Mouse (Mus musculus) bone marrow, adult 2 months (tissue): ENCODE data around the gene Smarce1. TPM values are rescaled to one million over a fixed set of nuclear protein-coding genes. Genes with fewer than 3 reads are reported as not detected.

Experiments
- H3K27ac ChIP-seq: fragments of 200-500 bp; 2 replicates; pipeline ENCODE4 v1.5.1; 2012; ENCODE audit warnings: low read depth, mild to moderate bottlenecking, control low read depth, inconsistent platforms, low read length; ENCODE audit not compliant: control insufficient read depth, poor library complexity, insufficient read depth
- H3K4me1 ChIP-seq: fragments of 200-500 bp; 2 replicates; pipeline ENCODE4 v1.6.1; 2011; ENCODE audit warnings: low read length; ENCODE audit not compliant: control insufficient read depth, insufficient read depth
- H3K4me3 ChIP-seq: fragments of 200-500 bp; replicated peaks from 2 replicates; pipeline ENCODE3; 2011; ENCODE audit warnings: mild to moderate bottlenecking, low read depth, low read length, control low read depth; ENCODE audit not compliant: control insufficient read depth
- CTCF ChIP-seq: fragments of 200-500 bp; IDR thresholded peaks from 2 replicates; pipeline ENCODE4 v1.5.1; 2011; ENCODE audit warnings: low read length, control low read depth; ENCODE audit not compliant: control insufficient read depth, insufficient read depth
- POLR2A ChIP-seq: fragments of 200-500 bp; IDR thresholded peaks from 2 replicates; pipeline ENCODE4 v1.6.1; 2011; ENCODE audit warnings: low read depth, mild to moderate bottlenecking, control low read depth, low read length, borderline replicate concordance; ENCODE audit not compliant: control insufficient read depth
- WGBS: fragments of 180-500 bp; shearing (Covaris S2); methylation state at CpG from one replicate; pipeline ENCODE4 v1.1.7; 2018; 5-methylcytosine and 5-hydroxymethylcytosine counted together
- polyA plus RNA-seq: library from polyadenylated mRNA; stranded (reverse); fragments of >200 nt; gene quantifications from 2 replicates; pipeline ENCODE4 v1.2.4, GENCODE M21; 2011; ENCODE audit warnings: low replicate concordance; ENCODE audit not compliant: missing spikeins, insufficient read depth, insufficient read length

The Smarce1 gene
- polyA plus RNA-seq, 1 experiment = 201 TPM

DNA sequence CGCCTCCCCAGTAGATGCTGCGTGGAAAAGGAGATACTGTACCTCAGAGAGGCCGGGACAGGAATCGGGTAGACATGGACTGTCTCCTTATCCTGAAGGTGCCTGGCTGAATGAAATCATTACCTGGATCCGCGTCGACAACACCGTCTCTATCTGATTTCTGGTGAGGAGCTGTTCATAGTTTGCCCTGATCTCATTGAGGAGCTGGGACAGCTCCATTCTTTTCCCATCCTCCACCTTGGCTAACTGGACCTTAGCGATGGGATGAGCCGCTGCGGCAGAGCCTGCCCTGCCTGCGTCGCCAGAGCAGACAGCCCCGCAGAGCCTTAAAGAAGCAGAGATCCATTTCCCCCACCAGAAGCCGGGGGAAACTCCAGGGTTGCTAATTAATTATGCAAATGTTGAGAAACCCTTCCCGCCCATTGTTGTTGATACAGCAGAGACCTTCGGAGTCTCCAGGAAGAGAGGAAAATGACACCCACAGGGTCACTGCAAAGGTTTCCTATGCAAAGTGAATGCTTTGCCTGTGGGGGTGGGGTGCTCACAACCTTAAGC lies 13.1 kb upstream of the Smarce1 start, which contains the start of gene Krt222:
Gene Krt222 (minus strand): TSS at position 266 of the 555 bp plus-strand sequence.
- 16% methylated on average over 17 of the region's 17 CpGs for WGBS
- TF ChIP-seq CTCF (no peak), POLR2A (no peak)
- H3K27ac ChIP-seq = no peak within 1 kb of the TSS
- H3K4me3 ChIP-seq = no peak within 1 kb of the TSS
- H3K4me1 ChIP-seq = no peaks in the 10 kb centered on the region

DNA sequence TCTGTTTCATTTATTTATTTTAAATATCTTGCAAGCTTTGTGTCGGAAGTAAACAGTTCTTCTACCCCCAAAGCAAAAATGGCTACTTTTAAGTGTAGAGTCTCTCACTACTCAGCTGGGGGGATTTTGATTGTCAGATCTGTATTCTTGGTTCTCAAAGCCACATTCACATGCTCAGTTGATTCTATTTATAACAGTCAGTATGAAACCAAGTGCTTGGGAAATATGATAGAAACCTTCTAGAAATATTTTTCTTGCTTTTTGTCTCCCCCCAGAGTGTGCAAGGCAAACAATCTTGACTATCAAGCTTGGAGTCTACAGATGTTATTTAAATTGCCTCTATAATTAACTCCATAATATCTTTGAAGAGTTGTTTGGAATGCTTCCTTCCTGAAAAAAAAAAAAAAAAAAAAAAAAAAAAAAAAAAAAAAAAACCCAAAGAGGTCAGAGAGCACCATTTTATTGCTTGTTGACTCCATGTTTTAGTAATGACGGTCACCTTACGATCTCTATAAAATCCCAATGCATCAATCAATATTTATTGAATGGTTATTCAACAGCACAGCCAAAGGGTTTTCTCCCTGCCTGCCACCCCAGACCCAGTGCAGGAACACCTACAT lies 12.5 kb upstream of the Smarce1 start:
- Histone ChIP-seq H3K27ac (no peak overlapping the region), H3K4me3 (no peak overlapping the region), H3K4me1 (no peaks in the 10 kb centered on the region)
- TF ChIP-seq POLR2A (no peak), CTCF (no peak)
- WGBS = 73% methylated on average over 3 of the region's 3 CpGs

DNA sequence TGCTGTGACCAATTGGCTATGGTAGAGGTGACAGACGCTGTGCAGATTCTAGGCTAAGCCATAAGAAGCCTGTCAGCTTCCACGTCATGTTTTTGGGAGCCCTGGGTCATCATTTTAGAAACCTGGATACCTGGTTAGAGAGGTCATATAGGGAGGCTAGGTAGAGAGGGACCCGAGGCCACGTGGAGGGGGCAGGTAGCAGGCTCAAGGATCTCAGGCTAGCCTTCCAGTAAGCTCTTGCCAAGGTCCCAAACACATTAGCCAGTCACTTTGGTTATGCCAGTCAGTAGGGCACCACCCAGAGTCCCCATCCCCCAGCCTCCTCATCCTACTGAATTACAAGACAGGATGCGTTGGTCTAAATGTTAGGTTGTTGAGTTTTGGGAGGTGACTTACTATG lies 11.2 kb upstream of the Smarce1 start:
- TF ChIP-seq POLR2A (no peak), CTCF (no peak)
- no peak overlapping the region for H3K27ac ChIP-seq

DNA sequence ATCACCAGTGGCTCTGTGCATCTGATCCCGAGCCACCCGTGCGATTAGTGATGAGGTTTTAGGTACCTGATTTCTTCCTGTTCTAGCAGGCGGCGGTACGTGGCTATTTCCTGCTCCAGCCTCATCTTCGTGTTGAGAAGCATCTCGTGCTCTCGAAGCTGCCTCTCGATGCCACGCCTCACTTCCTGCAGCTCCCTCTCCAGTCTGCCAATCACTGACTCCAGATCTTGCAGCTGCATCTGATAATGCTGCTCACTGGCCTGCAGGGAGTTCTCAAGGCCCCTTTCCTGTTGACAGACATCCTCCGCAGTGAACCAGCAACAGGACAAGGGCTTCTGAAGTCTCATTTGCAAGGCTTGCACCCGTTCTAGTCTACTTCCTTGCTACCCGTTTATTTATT lies 7.7 kb upstream of the Smarce1 start:
- 2% methylated on average over 14 of the region's 14 CpGs for WGBS
- no peak overlapping the region for H3K4me3 ChIP-seq
- TF ChIP-seq CTCF (no peak), POLR2A (no peak)
- H3K4me1 ChIP-seq = no peaks in the 10 kb centered on the region; the same call in 1 of the 2 replicates
- no peak overlapping the region for H3K27ac ChIP-seq

More for the DNA sequence above, 11.2 kb upstream of the Smarce1 start:
- Histone ChIP-seq H3K4me1 (no peaks in the 10 kb centered on the region; the same call in 1 of the 2 replicates), H3K4me3 (no peak overlapping the region)
- 71% methylated on average over 5 of the region's 5 CpGs for WGBS

DNA sequence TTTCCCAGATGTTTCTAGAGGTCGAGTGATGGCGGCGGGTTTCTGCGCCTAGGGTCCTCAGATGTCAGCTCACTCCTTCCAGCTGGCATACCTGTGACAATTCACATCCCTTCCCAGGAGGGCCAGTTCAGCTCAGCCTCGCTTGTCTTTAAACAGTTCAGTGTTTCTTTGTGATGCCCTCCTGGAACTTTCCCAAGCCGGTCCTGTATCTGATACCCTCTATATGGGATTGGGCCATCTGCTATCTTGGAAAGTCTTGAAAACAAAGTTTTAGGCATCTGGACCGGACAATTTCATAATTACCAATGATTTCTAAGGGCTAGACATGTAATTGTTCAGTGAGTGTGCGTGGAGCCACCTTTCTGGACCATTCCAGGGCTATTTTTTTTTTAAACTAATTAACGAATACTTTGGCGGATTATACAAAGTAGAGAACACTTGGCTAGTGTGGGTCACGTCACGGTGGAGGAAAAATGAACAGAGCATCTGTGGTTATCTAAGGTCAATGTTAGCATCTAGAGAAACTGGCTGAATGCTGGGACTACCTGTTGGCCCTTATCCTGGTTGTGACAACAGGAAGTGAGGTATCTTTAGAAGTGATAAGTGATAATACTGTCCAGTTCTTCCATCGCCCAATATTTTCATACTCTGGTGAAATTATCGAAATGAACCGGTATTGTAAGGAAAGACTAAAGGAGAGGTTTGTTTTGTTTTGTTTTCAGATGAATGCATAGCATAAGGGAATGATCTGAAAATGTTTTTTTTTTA lies 416 bp upstream of the Smarce1 start:
- H3K4me1 ChIP-seq = no peaks in the 10 kb centered on the region; the same call in 1 of the 2 replicates
- WGBS = 34% methylated on average over 15 of the region's 15 CpGs

DNA sequence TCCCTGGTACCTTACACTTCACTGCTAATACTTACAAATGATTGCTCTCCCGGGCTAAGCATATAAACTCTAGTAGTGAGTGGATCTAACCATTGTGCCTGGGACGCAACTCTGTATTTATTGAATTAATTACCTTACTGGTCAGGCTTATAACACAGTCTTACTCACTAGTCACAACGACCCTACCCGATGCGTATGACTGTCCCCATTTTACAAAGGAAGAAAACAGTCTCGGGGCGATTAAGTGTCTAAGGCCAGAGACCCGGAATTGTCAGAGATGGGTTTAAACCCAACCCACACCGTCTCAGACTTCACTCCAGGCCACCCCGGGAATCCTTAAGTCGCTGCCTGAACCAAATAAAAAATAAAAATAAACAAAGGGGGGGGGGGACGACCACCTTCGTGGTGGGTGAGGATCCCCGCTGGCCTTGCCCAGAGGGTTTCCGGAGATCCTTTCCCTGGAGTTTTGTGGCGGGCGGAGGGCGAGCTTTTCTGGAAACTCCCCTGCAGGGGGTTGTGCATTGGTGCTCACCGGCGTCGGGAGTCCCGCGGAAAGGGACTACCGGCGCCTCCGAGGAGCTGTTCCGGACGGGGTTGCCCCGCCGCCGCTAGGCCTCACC lies 1.1 kb downstream of the Smarce1 start:
- TF ChIP-seq CTCF (no peak), POLR2A (no peak)
- WGBS = under 1% methylated on average over 31 of the region's 31 CpGs
- Histone ChIP-seq H3K4me3 (peak overlapping the region; percentile 86), H3K4me1 (no peaks in the 10 kb centered on the region; the same call in 1 of the 2 replicates), H3K27ac (peak overlapping the region; percentile 91)

More for the DNA sequence above, 416 bp upstream of the Smarce1 start:
- H3K4me3 ChIP-seq = peak overlapping the region; percentile 86
- TF ChIP-seq CTCF = no peak
- peak overlapping the region; percentile 91; the same call in 1 of the 2 replicates for H3K27ac ChIP-seq

DNA sequence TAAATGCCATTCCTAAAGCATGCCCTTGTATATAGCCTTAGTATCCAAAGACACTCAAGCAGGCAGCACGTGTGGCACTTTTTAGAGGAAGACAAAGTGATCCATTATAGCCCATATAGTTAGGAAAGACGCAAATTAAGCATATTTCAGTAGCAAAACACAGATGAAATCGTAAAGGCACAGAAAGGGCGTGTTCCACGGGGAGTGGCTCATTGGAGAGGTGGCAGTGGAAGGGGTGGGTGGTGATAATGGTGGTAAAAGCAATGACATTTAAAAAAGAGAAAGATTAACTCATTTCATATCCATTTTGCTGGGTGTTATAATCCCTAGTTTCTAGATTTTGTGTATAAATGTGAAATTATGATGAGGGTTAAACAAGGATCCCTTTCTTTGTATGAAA lies 4.5 kb downstream of the Smarce1 start:
- TF ChIP-seq CTCF (no peak), POLR2A (no peak)
- Histone ChIP-seq H3K27ac (no peak overlapping the region), H3K4me1 (no peaks in the 10 kb centered on the region; the same call in 1 of the 2 replicates), H3K4me3 (no peak overlapping the region)
- WGBS = 79% methylated on average over 5 of the region's 5 CpGs

DNA sequence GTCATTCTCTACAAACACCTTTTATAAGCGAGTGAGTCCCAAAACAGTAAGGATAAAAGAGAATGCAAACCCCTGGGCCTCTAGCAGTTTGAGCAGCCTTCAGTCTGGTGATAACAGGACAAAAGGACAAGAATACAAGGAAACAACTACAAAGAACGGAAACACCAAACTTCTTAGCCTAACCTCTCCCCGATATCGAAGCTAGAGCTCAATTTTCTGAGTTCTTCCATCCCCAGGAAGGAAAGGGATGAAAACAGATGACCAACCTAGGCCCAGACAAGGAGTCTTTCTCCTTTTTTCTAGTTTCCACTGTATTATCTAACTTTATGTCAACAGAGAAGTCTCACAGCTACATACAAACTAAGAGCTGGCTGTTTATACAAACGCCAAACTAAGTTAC lies 7.5 kb downstream of the Smarce1 start:
- Histone ChIP-seq H3K27ac (no peak overlapping the region), H3K4me3 (no peak overlapping the region), H3K4me1 (no peaks in the 10 kb centered on the region)
- WGBS = 89% methylated on average over 5 of the region's 5 CpGs
- no peak for TF ChIP-seq POLR2A
- no peak for TF ChIP-seq CTCF
